ENCODE assay signal across 17 mouse cellular contexts in genomic region chr7:53872480-53873200, GRCm38 (mm10).
A peak's percentile ranks its signal among the peaks of the same experiment; 100 is the strongest.
DNase-seq lines count a peak whose midpoint lies in the region; ATAC-seq lines count a peak whose summit lies in the region.
"Had no signal": no experiment of that assay in that cellular context is flagged by ENCODE, and none has a peak within 500 bp of the region (broad histone marks: within the 10 kb centered on the region; RNA-seq: fewer than 3 reads in every experiment).

No protein-coding gene starts in this region.

- no peaks in the 10 kb centered on the region for H3K36me3 ChIP-seq in embryonic facial prominence, embryonic 11.5 days (replicated peaks; ENCODE audit: control insufficient read depth, insufficient read depth, low read depth, low read length)
- H3K36me3 ChIP-seq in embryonic facial prominence, embryonic 10.5 days (replicated peaks): no peaks in the 10 kb centered on the region
- no peaks in the 10 kb centered on the region for H3K36me3 ChIP-seq in forebrain, embryonic 14.5 days (ENCODE audit: control insufficient read depth, insufficient read depth, low read length)
- no peaks in the 10 kb centered on the region for H3K36me3 ChIP-seq in midbrain, embryonic 14.5 days (ENCODE audit: control insufficient read depth, insufficient read depth, low read length)
- H3K36me3 ChIP-seq: G1E; limb, embryonic 15.5 days had no signal

- H3K27me3 ChIP-seq in embryonic facial prominence, embryonic 11.5 days (ENCODE audit: control insufficient read depth, insufficient read depth, low read length): no peaks in the 10 kb centered on the region
- no peaks in the 10 kb centered on the region for H3K27me3 ChIP-seq in embryonic facial prominence, embryonic 10.5 days (replicated peaks; ENCODE audit: low read depth, poor library complexity, severe bottlenecking)
- no peaks in the 10 kb centered on the region for H3K27me3 ChIP-seq in forebrain, embryonic 14.5 days (replicated peaks; ENCODE audit: control insufficient read depth, insufficient read depth, low read length)
- no peaks in the 10 kb centered on the region for H3K27me3 ChIP-seq in midbrain, embryonic 14.5 days (ENCODE audit: control insufficient read depth, insufficient read depth, low read length)
- H3K27me3 ChIP-seq: limb, embryonic 15.5 days had no signal

- 84% methylated on average over 2 of the region's 2 CpGs for WGBS in embryonic facial prominence, embryonic 11.5 days
- 88% methylated on average over 2 of the region's 2 CpGs for WGBS in embryonic facial prominence, embryonic 10.5 days
- WGBS in forebrain, embryonic 14.5 days: 58% methylated on average over 2 of the region's 2 CpGs
- WGBS in midbrain, embryonic 14.5 days: 24% methylated on average over 2 of the region's 2 CpGs

- no peak overlapping the region for H3K27ac ChIP-seq in embryonic facial prominence, embryonic 11.5 days (replicated peaks; ENCODE audit: low read depth, low read length)
- no peak overlapping the region for H3K27ac ChIP-seq in embryonic facial prominence, embryonic 10.5 days (replicated peaks)
- no peak overlapping the region for H3K27ac ChIP-seq in forebrain, embryonic 14.5 days (ENCODE audit: low read depth, low read length)
- no peak overlapping the region for H3K27ac ChIP-seq in midbrain, embryonic 14.5 days (replicated peaks; ENCODE audit: low read depth, low read length)
- H3K27ac ChIP-seq: limb, embryonic 15.5 days had no signal

- DNase-seq in embryonic facial prominence, embryonic 11.5 days (ENCODE audit: low spot score): peak; percentile 1
- no peak for DNase-seq in embryonic facial prominence, embryonic 10.5 days (ENCODE audit: low spot score)
- DNase-seq in forebrain, embryonic 14.5 days (ENCODE audit: low spot score): peak; percentile 25
- DNase-seq in kidney, adult 8-10 months: peak; percentile 9 to 51
- peak; percentile 50 for DNase-seq in midbrain, embryonic 14.5 days
- DNase-seq in frontal cortex, postnatal 14 days (ENCODE audit: low spot score in 2 of 2): no peak
- no peak for DNase-seq in adrenal gland, adult (ENCODE audit: inconsistent age in 2 of 2, low spot score in 1 of 2)
- no peak for DNase-seq in spleen, adult 18-20 months
- DNase-seq: adrenal gland, postnatal 36 days; cerebellum, adult 9-11 months; gastrocnemius, postnatal 25 days; heart, postnatal 4 days; layer of hippocampus, postnatal 36 days had no signal

- H3K4me2 ChIP-seq in embryonic facial prominence, embryonic 11.5 days (ENCODE audit: low read depth, low read length): no peak overlapping the region
- H3K4me2 ChIP-seq in forebrain, embryonic 14.5 days (ENCODE audit: low read length): no peak overlapping the region
- H3K4me2 ChIP-seq in midbrain, embryonic 14.5 days (ENCODE audit: low read length): no peak overlapping the region
- H3K4me2 ChIP-seq: limb, embryonic 15.5 days had no signal

- no peak overlapping the region for H3K9ac ChIP-seq in embryonic facial prominence, embryonic 11.5 days (replicated peaks; ENCODE audit: low read length)
- no peak overlapping the region for H3K9ac ChIP-seq in forebrain, embryonic 14.5 days (ENCODE audit: low read length)
- H3K9ac ChIP-seq in midbrain, embryonic 14.5 days (replicated peaks; ENCODE audit: low read length): no peak overlapping the region
- H3K9ac ChIP-seq: limb, embryonic 15.5 days had no signal

- 0 out of 2 replicates have a peak, but pooled peaks have one; percentile 70 for ATAC-seq in embryonic facial prominence, embryonic 11.5 days (replicated peaks; ENCODE audit: insufficient number of reproducible peaks, low FRiP score, low TSS enrichment, low read depth)
- peak; percentile 69 for ATAC-seq in forebrain, embryonic 14.5 days
- peak; percentile 87 for ATAC-seq in midbrain, embryonic 14.5 days (ENCODE audit: low FRiP score, low TSS enrichment)
- ATAC-seq: lung, postnatal 0 days had no signal

- no peaks in the 10 kb centered on the region for H3K9me3 ChIP-seq in embryonic facial prominence, embryonic 11.5 days (replicated peaks; ENCODE audit: control insufficient read depth, low read length)
- H3K9me3 ChIP-seq in embryonic facial prominence, embryonic 10.5 days: no peaks in the 10 kb centered on the region
- H3K9me3 ChIP-seq in forebrain, embryonic 14.5 days (replicated peaks; ENCODE audit: control insufficient read depth, low read length): no peaks in the 10 kb centered on the region
- H3K9me3 ChIP-seq in midbrain, embryonic 14.5 days (ENCODE audit: control insufficient read depth, low read length): no peaks in the 10 kb centered on the region
- H3K9me3 ChIP-seq: limb, embryonic 15.5 days had no signal

- no peak overlapping the region for H3K4me3 ChIP-seq in embryonic facial prominence, embryonic 11.5 days (ENCODE audit: low read depth, low read length)
- H3K4me3 ChIP-seq in embryonic facial prominence, embryonic 10.5 days: no peak overlapping the region
- no peak overlapping the region for H3K4me3 ChIP-seq in forebrain, embryonic 14.5 days (ENCODE audit: low read depth, low read length)
- no peak overlapping the region for H3K4me3 ChIP-seq in midbrain, embryonic 14.5 days (replicated peaks; ENCODE audit: low read depth, low read length)
- H3K4me3 ChIP-seq: limb, embryonic 15.5 days; myocyte had no signal

- H3K4me1 ChIP-seq in embryonic facial prominence, embryonic 11.5 days (ENCODE audit: control insufficient read depth, insufficient read depth, low read length): no peaks in the 10 kb centered on the region
- H3K4me1 ChIP-seq in embryonic facial prominence, embryonic 10.5 days: no peaks in the 10 kb centered on the region
- no peaks in the 10 kb centered on the region; the same call in 1 of the 2 replicates for H3K4me1 ChIP-seq in forebrain, embryonic 14.5 days (ENCODE audit: control insufficient read depth, insufficient read depth, low read length)
- H3K4me1 ChIP-seq in midbrain, embryonic 14.5 days (ENCODE audit: control insufficient read depth, insufficient read depth, low read length): 0 out of 2 replicates have a peak, but pooled peaks cover 3% of the 10 kb centered on the region
- H3K4me1 ChIP-seq: limb, embryonic 15.5 days had no signal

Comparison
In these comparisons a context has a peak if more than half of its experiments do, and no peak if none do; other contexts are left out.
1. DNase-seq: peak in embryonic facial prominence, embryonic 11.5 days (single experiment), forebrain, embryonic 14.5 days (single experiment), kidney, adult 8-10 months (2 of 2) and midbrain, embryonic 14.5 days (single experiment); none in embryonic facial prominence, embryonic 10.5 days (single experiment), frontal cortex, postnatal 14 days (0 of 2), adrenal gland, adult (0 of 2) and spleen, adult 18-20 months (0 of 2).
2. Peak in every context shown above with its lines, with median percentiles within 50 percentile points of each other: ATAC-seq.